Mouse (Mus musculus) right cerebral cortex, postnatal 25 days (tissue): ENCODE data around the gene Gcn1l1.
"Not testable (repeated sequence)": the region's sequence is repeated elsewhere in the genome, so short reads cannot be mapped to it uniquely, and the experiment has no call there.

Experiments used
- DNase-seq: peaks from one replicate; pipeline ENCODE4 v3.0.0; 2022

Gcn1l1 gene

GRCm38 (mm10) chr5:115564737-115565393 lies at the start of gene Gcn1l1:
Gcn1l1 (plus strand) TSS chr5:115565254.
- DNase-seq = peak; percentile 84

GRCm38 (mm10) chr5:115516081-115516907 lies 48.8 kb upstream of the Gcn1l1 start:
- DNase-seq = no peak

GRCm38 (mm10) chr5:115516908-115517307 lies 48.1 kb upstream of the Gcn1l1 start:
- DNase-seq = no peak

- DNase-seq = no peak
These were observed 47.6 kb upstream of the Gcn1l1 start for GRCm38 (mm10) chr5:115517501-115517900.

- not testable (repeated sequence) for DNase-seq
These were observed 46.8 kb upstream of the Gcn1l1 start for GRCm38 (mm10) chr5:115518214-115518613.

GRCm38 (mm10) chr5:115520325-115520869 lies 44.7 kb upstream of the Gcn1l1 start:
- DNase-seq = no peak

GRCm38 (mm10) chr5:115521553-115522461 lies 43.2 kb upstream of the Gcn1l1 start:
- DNase-seq = no peak

GRCm38 (mm10) chr5:115522531-115522930 lies 42.5 kb upstream of the Gcn1l1 start:
- no peak for DNase-seq

- no peak for DNase-seq
These were observed 42.0 kb upstream of the Gcn1l1 start for GRCm38 (mm10) chr5:115522981-115523499.

GRCm38 (mm10) chr5:115523971-115524370 lies 41.1 kb upstream of the Gcn1l1 start:
- DNase-seq = no peak

- no peak for DNase-seq
These were observed 40.6 kb upstream of the Gcn1l1 start for GRCm38 (mm10) chr5:115524471-115524870.

- no peak for DNase-seq
These were observed 39.6 kb upstream of the Gcn1l1 start for GRCm38 (mm10) chr5:115525416-115525815.

GRCm38 (mm10) chr5:115525943-115526342 lies 39.1 kb upstream of the Gcn1l1 start:
- DNase-seq = no peak

- DNase-seq = no peak
These were observed 38.4 kb upstream of the Gcn1l1 start for GRCm38 (mm10) chr5:115526456-115527202.

GRCm38 (mm10) chr5:115528128-115528527 lies 36.9 kb upstream of the Gcn1l1 start:
- DNase-seq = no peak

- no peak for DNase-seq
These were observed 35.7 kb upstream of the Gcn1l1 start for GRCm38 (mm10) chr5:115529364-115529741.

- no peak for DNase-seq
These were observed 35.2 kb upstream of the Gcn1l1 start for GRCm38 (mm10) chr5:115529742-115530446.

GRCm38 (mm10) chr5:115530447-115530809 lies 34.6 kb upstream of the Gcn1l1 start:
- DNase-seq = no peak

- peak; percentile 45 for DNase-seq
These were observed 33.3 kb upstream of the Gcn1l1 start for GRCm38 (mm10) chr5:115531671-115532270.

- DNase-seq = no peak
These were observed 30.7 kb upstream of the Gcn1l1 start for GRCm38 (mm10) chr5:115534290-115534731.

- DNase-seq = no peak
These were observed 30.2 kb upstream of the Gcn1l1 start for GRCm38 (mm10) chr5:115534856-115535255.
